Mouse (Mus musculus): ENCODE results near the gene P2rx3.

GRCm38 (mm10) chr2:85073751-85074150 lies 36.5 kb upstream of the P2rx3 start:
- no peak for TF ChIP-seq POLR2A (IDR thresholded peaks at IDR 0.05; ENCODE audit: low read depth, low read length)
- TF ChIP-seq RCOR1 (conservative IDR thresholded peaks at IDR 0.05; ENCODE audit: low read depth, low read length) = no peak
- TF ChIP-seq BHLHE40 (IDR thresholded peaks at IDR 0.05; ENCODE audit: low read depth, low read length) = no peak
- TF ChIP-seq CTCF (conservative IDR thresholded peaks at IDR 0.05 in 1 of 2, IDR thresholded peaks at IDR 0.05 in 1 of 2; ENCODE audit: low read depth in 2 of 2, low read length in 2 of 2) = no peak
- no peak for TF ChIP-seq RAD21 (IDR thresholded peaks at IDR 0.05; ENCODE audit: low read depth, low read length)
- no peak for TF ChIP-seq USF1 (IDR thresholded peaks at IDR 0.05; ENCODE audit: low read depth, low read length)
- TF ChIP-seq CHD2 (IDR thresholded peaks at IDR 0.05; ENCODE audit: low read length) = no peak
- no peak for TF ChIP-seq HCFC1 (IDR thresholded peaks at IDR 0.05; ENCODE audit: low read depth, low read length)
- TF ChIP-seq ZMIZ1 (IDR thresholded peaks at IDR 0.05; ENCODE audit: low read depth, low read length) = no peak
- no peak for TF ChIP-seq SIN3A (IDR thresholded peaks at IDR 0.05; ENCODE audit: low read length)
- no peak for TF ChIP-seq MYC (IDR thresholded peaks at IDR 0.05; ENCODE audit: low read depth, low read length)
- TF ChIP-seq PAX5 (IDR thresholded peaks at IDR 0.05; ENCODE audit: low read length) = no peak
- TF ChIP-seq TCF12 (IDR thresholded peaks at IDR 0.05; ENCODE audit: low read depth, low read length) = no peak
- no peak for TF ChIP-seq MAX (IDR thresholded peaks at IDR 0.05; ENCODE audit: low read length)
